Mouse (Mus musculus): ENCODE data around the gene Cers3. TPM values are rescaled to one million over a fixed set of nuclear protein-coding genes. Genes with fewer than 3 reads are reported as not detected.

The Cers3 gene
- polyA plus RNA-seq, 1 experiment from 2014 or later = 5.5 TPM

GRCm38 (mm10) chr7:66811294-66811693 is 68.0 kb downstream of the Cers3 start:
- Histone ChIP-seq H3K4me2 (no peak overlapping the region), H3K4me3 (no peak overlapping the region), H3K9me3 (no peaks in the 10 kb centered on the region), H3K9ac (no peak overlapping the region), H3K36me3 (no peaks in the 10 kb centered on the region), H3K27me3 (no peaks in the 10 kb centered on the region), H3K27ac (no peak overlapping the region), H3K4me1 (0 out of 2 replicates have a peak, but pooled peaks cover 10% of the 10 kb centered on the region)
- ATAC-seq (ENCODE audit: borderline replicate concordance, extremely low read depth, low FRiP score, low TSS enrichment) = no peak
- 64% methylated on average over 1 of the region's 1 CpGs for WGBS

GRCm38 (mm10) chr7:66812289-66812688 is 69.0 kb downstream of the Cers3 start:
- no peak for ATAC-seq (ENCODE audit: borderline replicate concordance, extremely low read depth, low FRiP score, low TSS enrichment)
- H3K4me1 ChIP-seq = 0 out of 2 replicates have a peak, but pooled peaks cover 10% of the 10 kb centered on the region
- no peaks in the 10 kb centered on the region for H3K9me3 ChIP-seq
- WGBS = 89% methylated on average over 4 of the region's 4 CpGs
- no peak overlapping the region for H3K4me2 ChIP-seq
- H3K4me3 ChIP-seq = no peak overlapping the region
- H3K27me3 ChIP-seq = no peaks in the 10 kb centered on the region
- H3K9ac ChIP-seq = no peak overlapping the region
- no peaks in the 10 kb centered on the region for H3K36me3 ChIP-seq
- H3K27ac ChIP-seq = no peak overlapping the region; the same call in 1 of the 2 replicates

DNA sequence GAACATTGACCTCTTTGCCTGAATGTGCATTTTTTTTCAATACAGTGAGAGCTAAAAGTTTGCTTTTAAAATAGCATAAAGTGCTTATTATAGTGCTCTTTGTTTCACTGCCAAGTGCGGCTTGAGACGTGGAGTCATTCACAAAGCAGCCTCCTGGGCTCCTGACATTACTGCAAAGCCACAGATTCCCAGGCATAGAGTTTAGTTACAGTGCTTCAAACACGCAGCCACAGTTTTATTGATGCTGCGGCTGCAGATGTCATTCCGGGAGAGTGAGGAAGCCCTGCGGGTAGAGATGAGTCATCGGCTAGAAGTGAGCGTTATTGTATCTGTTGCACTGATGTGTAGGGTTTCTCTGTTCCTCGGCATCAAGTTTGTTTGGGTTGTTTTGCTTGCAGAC is 69.4 kb downstream of the Cers3 start:
- ATAC-seq (ENCODE audit: borderline replicate concordance, extremely low read depth, low FRiP score, low TSS enrichment) = no peak
- H3K36me3 ChIP-seq = no peaks in the 10 kb centered on the region
- H3K27ac ChIP-seq = no peak overlapping the region
- WGBS = 47% methylated on average over 9 of the region's 9 CpGs
- H3K9me3 ChIP-seq = no peaks in the 10 kb centered on the region
- H3K4me2 ChIP-seq = no peak overlapping the region
- H3K27me3 ChIP-seq = no peaks in the 10 kb centered on the region
- H3K9ac ChIP-seq = no peak overlapping the region
- H3K4me1 ChIP-seq = 0 out of 2 replicates have a peak, but pooled peaks cover 10% of the 10 kb centered on the region
- no peak overlapping the region for H3K4me3 ChIP-seq

DNA sequence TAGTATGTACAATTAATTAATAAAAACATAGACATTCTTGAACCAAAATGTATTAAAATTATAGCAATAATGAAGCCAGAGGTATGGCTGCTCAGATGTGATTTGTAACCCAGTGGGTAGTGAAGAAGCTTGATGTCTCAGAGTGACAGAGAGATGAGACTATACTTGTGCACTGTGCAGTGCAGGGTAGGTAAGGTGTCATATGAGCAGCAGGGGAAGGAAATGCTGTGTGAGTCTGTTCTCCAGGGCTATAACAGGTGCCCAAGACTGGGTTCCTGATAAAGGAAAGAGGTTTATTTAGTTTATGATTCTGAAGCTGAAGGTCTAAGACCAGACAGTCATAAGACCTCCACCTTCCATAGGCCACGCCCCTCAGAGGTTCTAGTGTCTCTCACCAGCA is 69.9 kb downstream of the Cers3 start:
- no peak overlapping the region for H3K4me3 ChIP-seq
- ATAC-seq (ENCODE audit: borderline replicate concordance, extremely low read depth, low FRiP score, low TSS enrichment) = no peak
- whole genome bisulfite sequencing = 72% methylated on average over 1 of the region's 1 CpGs

GRCm38 (mm10) chr7:66815526-66815925 is 72.2 kb downstream of the Cers3 start:
- Histone ChIP-seq H3K27ac (no peak overlapping the region), H3K36me3 (no peaks in the 10 kb centered on the region), H3K4me2 (no peak overlapping the region), H3K27me3 (no peaks in the 10 kb centered on the region), H3K9me3 (no peaks in the 10 kb centered on the region), H3K4me3 (no peak overlapping the region), H3K9ac (no peak overlapping the region), H3K4me1 (0 out of 2 replicates have a peak, but pooled peaks cover 10% of the 10 kb centered on the region)
- 76% methylated on average over 6 of the region's 6 CpGs for WGBS
- ATAC-seq (ENCODE audit: borderline replicate concordance, extremely low read depth, low FRiP score, low TSS enrichment) = no peak

More for the DNA sequence above, 69.9 kb downstream of the Cers3 start:
- Histone ChIP-seq H3K27me3 (no peaks in the 10 kb centered on the region), H3K4me2 (no peak overlapping the region), H3K9ac (no peak overlapping the region), H3K27ac (no peak overlapping the region), H3K36me3 (no peaks in the 10 kb centered on the region), H3K4me1 (0 out of 2 replicates have a peak, but pooled peaks cover 10% of the 10 kb centered on the region), H3K9me3 (no peaks in the 10 kb centered on the region)

GRCm38 (mm10) chr7:66820034-66820433 is 76.7 kb downstream of the Cers3 start:
- no peak for ATAC-seq (ENCODE audit: borderline replicate concordance, extremely low read depth, low FRiP score, low TSS enrichment)
- H3K36me3 ChIP-seq = no peaks in the 10 kb centered on the region
- no peak overlapping the region for H3K9ac ChIP-seq
- no peaks in the 10 kb centered on the region for H3K27me3 ChIP-seq
- WGBS = 25% methylated on average over 6 of the region's 6 CpGs
- no peaks in the 10 kb centered on the region for H3K9me3 ChIP-seq
- no peak overlapping the region for H3K4me3 ChIP-seq
- H3K4me2 ChIP-seq = no peak overlapping the region
- H3K4me1 ChIP-seq = peaks cover 10% of the 10 kb centered on the region
- H3K27ac ChIP-seq = no peak overlapping the region

DNA sequence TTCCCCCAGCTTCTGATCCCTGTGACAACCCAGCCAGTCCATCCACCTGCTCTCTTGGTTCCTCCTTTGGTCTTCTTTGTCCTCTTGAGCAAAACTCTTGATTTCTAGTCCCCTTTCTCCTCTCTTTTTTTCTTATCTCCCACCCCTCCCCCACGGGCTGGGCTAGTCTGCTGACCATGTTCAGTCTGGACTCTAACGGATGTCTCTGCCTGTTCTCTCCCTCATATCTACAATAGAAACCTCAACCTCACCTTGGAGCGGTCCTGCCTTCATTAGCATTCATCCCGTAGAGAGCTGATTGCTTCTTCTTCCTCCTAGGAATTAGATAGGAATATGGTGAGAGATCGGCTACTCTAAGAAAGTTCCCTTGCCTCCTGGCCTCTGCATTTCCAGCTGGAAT is 87.5 kb downstream of the Cers3 start:
- peaks cover 22% of the 10 kb centered on the region for H3K4me1 ChIP-seq
- H3K27me3 ChIP-seq = no peaks in the 10 kb centered on the region
- no peak overlapping the region; the same call in 1 of the 2 replicates for H3K9ac ChIP-seq
- H3K36me3 ChIP-seq = no peaks in the 10 kb centered on the region
- no peak overlapping the region for H3K4me3 ChIP-seq
- no peak for ATAC-seq (ENCODE audit: borderline replicate concordance, extremely low read depth, low FRiP score, low TSS enrichment)
- H3K9me3 ChIP-seq = no peaks in the 10 kb centered on the region
- peak overlapping the region; percentile 75 for H3K27ac ChIP-seq
- peak overlapping the region; percentile 44 for H3K4me2 ChIP-seq
- 14% methylated on average over 5 of the region's 5 CpGs for WGBS

GRCm38 (mm10) chr7:66831295-66831694 is 88.0 kb downstream of the Cers3 start:
- H3K27me3 ChIP-seq = no peaks in the 10 kb centered on the region
- H3K4me1 ChIP-seq = peaks cover 22% of the 10 kb centered on the region
- H3K36me3 ChIP-seq = no peaks in the 10 kb centered on the region
- WGBS = 9% methylated on average over 5 of the region's 5 CpGs
- no peak for ATAC-seq (ENCODE audit: borderline replicate concordance, extremely low read depth, low FRiP score, low TSS enrichment)
- no peak overlapping the region for H3K4me3 ChIP-seq
- no peak overlapping the region; the same call in 1 of the 2 replicates for H3K9ac ChIP-seq
- H3K4me2 ChIP-seq = peak overlapping the region; percentile 44
- no peaks in the 10 kb centered on the region for H3K9me3 ChIP-seq
- peak overlapping the region; percentile 75 for H3K27ac ChIP-seq

DNA sequence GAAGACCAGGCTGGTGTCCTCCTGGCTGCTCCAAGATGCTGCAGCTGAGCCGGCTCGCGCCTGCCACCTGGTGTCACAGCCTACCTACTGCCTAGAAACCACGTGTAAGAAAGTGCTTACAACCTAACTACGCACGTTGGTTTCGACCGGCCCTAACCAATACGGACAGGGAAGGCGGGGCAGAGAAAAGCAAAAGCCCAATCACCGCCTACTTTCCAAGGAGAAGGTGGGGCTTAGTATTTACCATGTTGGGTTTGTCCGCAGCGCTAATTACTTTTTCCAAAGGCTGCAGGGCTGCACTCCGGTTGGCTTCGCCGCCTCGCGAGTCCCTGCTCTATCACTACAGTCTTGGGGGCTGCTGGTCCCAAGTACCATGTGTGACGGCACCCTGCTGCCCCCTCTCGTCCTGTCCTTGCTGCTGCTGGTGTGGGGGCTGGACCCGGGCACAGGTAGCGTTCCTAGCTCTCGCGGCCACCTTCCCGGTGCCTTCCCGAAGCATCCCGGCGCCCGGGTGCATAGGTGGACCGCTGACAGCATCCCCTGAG is 96.2 kb downstream of the Cers3 start, which contains the start of gene Adamts17:
TSS of gene Adamts17 (plus strand) at position 273 of the 545 bp plus-strand sequence.
- peak; percentile 92 for ATAC-seq (ENCODE audit: borderline replicate concordance, extremely low read depth, low FRiP score, low TSS enrichment)
- Histone ChIP-seq H3K9me3 (no peaks in the 10 kb centered on the region), H3K36me3 (no peaks in the 10 kb centered on the region), H3K9ac (peak within 1 kb of the TSS; percentile 58), H3K4me3 (peak within 1 kb of the TSS; percentile 68), H3K27me3 (no peaks in the 10 kb centered on the region), H3K4me1 (peaks cover 33% of the 10 kb centered on the region), H3K4me2 (peak within 1 kb of the TSS; percentile 100), H3K27ac (peak within 1 kb of the TSS; percentile 67)
- 0% methylated on average over 30 of the region's 30 CpGs for WGBS

- H3K4me2 ChIP-seq = peak overlapping the region; percentile 100
- H3K9me3 ChIP-seq = no peaks in the 10 kb centered on the region
- H3K27ac ChIP-seq = peak overlapping the region; percentile 67
- no peaks in the 10 kb centered on the region for H3K36me3 ChIP-seq
- WGBS = under 1% methylated on average over 67 of the region's 76 CpGs
- peak overlapping the region; percentile 58 for H3K9ac ChIP-seq
- H3K4me3 ChIP-seq = peak overlapping the region; percentile 68
- ATAC-seq (ENCODE audit: borderline replicate concordance, extremely low read depth, low FRiP score, low TSS enrichment) = peak; percentile 9; the same call in 1 of the 2 replicates
- H3K4me1 ChIP-seq = peaks cover 33% of the 10 kb centered on the region
- H3K27me3 ChIP-seq = no peaks in the 10 kb centered on the region
These were observed 96.9 kb downstream of the Cers3 start for GRCm38 (mm10) chr7:66840008-66840719.

GRCm38 (mm10) chr7:66841165-66841564 is 97.9 kb downstream of the Cers3 start:
- no peaks in the 10 kb centered on the region for H3K36me3 ChIP-seq
- no peak for ATAC-seq (ENCODE audit: borderline replicate concordance, extremely low read depth, low FRiP score, low TSS enrichment)
- no peaks in the 10 kb centered on the region for H3K27me3 ChIP-seq
- H3K4me1 ChIP-seq = peaks cover 36% of the 10 kb centered on the region
- no peaks in the 10 kb centered on the region for H3K9me3 ChIP-seq
- 63% methylated on average over 7 of the region's 7 CpGs for WGBS
- peak overlapping the region; percentile 100 for H3K4me2 ChIP-seq
- H3K4me3 ChIP-seq = peak overlapping the region; percentile 68
- peak overlapping the region; percentile 58; the same call in 1 of the 2 replicates for H3K9ac ChIP-seq
- H3K27ac ChIP-seq = peak overlapping the region; percentile 50; the same call in 1 of the 2 replicates

GRCm38 (mm10) chr7:66842021-66842420 is 98.7 kb downstream of the Cers3 start:
- H3K4me3 ChIP-seq = no peak overlapping the region
- H3K9me3 ChIP-seq = no peaks in the 10 kb centered on the region
- WGBS = 24% methylated on average over 10 of the region's 10 CpGs
- peak overlapping the region; percentile 100; the same call in 1 of the 2 replicates for H3K4me2 ChIP-seq
- ATAC-seq (ENCODE audit: borderline replicate concordance, extremely low read depth, low FRiP score, low TSS enrichment) = peak; percentile 32; the same call in 1 of the 2 replicates
- peak overlapping the region; percentile 83 for H3K27ac ChIP-seq
- no peaks in the 10 kb centered on the region for H3K36me3 ChIP-seq
- H3K4me1 ChIP-seq = peaks cover 36% of the 10 kb centered on the region
- H3K9ac ChIP-seq = no peak overlapping the region
- H3K27me3 ChIP-seq = no peaks in the 10 kb centered on the region
